Mouse (Mus musculus) ES-E14 (cell line): ENCODE data around the gene Fnd3c2. TPM values are rescaled to one million over a fixed set of nuclear protein-coding genes. Genes with fewer than 3 reads are reported as not detected.
"Not testable (repeated sequence)": the region's sequence is repeated elsewhere in the genome, so short reads cannot be mapped to it uniquely, and the experiment has no call there.

Experiments
- DNase-seq: peaks from one replicate; pipeline ENCODE4 v3.0.0-alpha.2; 2013; ENCODE audit warnings: low read depth, low spot score
- H3K27ac ChIP-seq: 2 replicates; pipeline ENCODE4 v1.5.1; 2012; ENCODE audit warnings: low read depth, mild to moderate bottlenecking, low read length, moderate library complexity, mixed read lengths; ENCODE audit not compliant: poor library complexity, insufficient read depth, severe bottlenecking
- H3K36me3 ChIP-seq: 2 replicates; pipeline ENCODE4 v1.6.1; 2012; ENCODE audit warnings: mild to moderate bottlenecking, low read length, moderate library complexity, mixed read lengths; ENCODE audit not compliant: control insufficient read depth, poor library complexity, insufficient read depth, severe bottlenecking
- H3K4me1 ChIP-seq, 2 experiments: fragments of 150-350 bp in 1 of 2; sonication (generic) in 1 of 2; 2 replicates each; pipeline ENCODE4 v1.6.1; 2012; ENCODE audit warnings: low read length in 2 of 2, mild to moderate bottlenecking in 1 of 2, mixed read lengths in 1 of 2; ENCODE audit not compliant: control insufficient read depth in 2 of 2, insufficient read depth in 2 of 2, poor library complexity in 1 of 2
- H3K4me3 ChIP-seq, 2 experiments: fragments of 150-350 bp in 1 of 2; sonication (generic) in 1 of 2; 2 replicates each; pipeline ENCODE4 v1.5.1; 2012; ENCODE audit warnings: low read length in 2 of 2, low read depth in 1 of 2, mild to moderate bottlenecking in 1 of 2, mixed read lengths in 1 of 2; ENCODE audit not compliant: insufficient read depth in 1 of 2, poor library complexity in 1 of 2, severe bottlenecking in 1 of 2
- H3K9ac ChIP-seq: 2 replicates; pipeline ENCODE4 v1.6.1; 2012; ENCODE audit warnings: low read depth, mild to moderate bottlenecking, low read length, mixed read lengths; ENCODE audit not compliant: poor library complexity, insufficient read depth, severe bottlenecking
- H3K9me3 ChIP-seq: fragments of 150-350 bp; sonication (generic); 2 replicates; pipeline ENCODE4 v1.6.1; 2012; ENCODE audit warnings: low read depth, mild to moderate bottlenecking, low read length; ENCODE audit not compliant: control insufficient read depth, insufficient read depth
- CHD2 ChIP-seq: IDR thresholded peaks from 2 replicates; pipeline ENCODE4 v1.6.1; 2014; ENCODE audit warnings: mild to moderate bottlenecking, low read depth, low read length, inconsistent platforms
- HCFC1 ChIP-seq: IDR thresholded peaks from 2 replicates; pipeline ENCODE4 v1.6.1; 2012; ENCODE audit warnings: low read length, inconsistent platforms, borderline replicate concordance; ENCODE audit not compliant: insufficient read depth
- MAFK ChIP-seq: IDR thresholded peaks from 2 replicates; pipeline ENCODE4 v1.6.1; 2014; ENCODE audit warnings: mild to moderate bottlenecking, low read depth, low read length, inconsistent platforms; ENCODE audit not compliant: insufficient read depth
- ZC3H11A ChIP-seq: IDR thresholded peaks from 2 replicates; pipeline ENCODE4 v1.6.1; 2012; ENCODE audit warnings: low read depth, mild to moderate bottlenecking, inconsistent platforms, low read length, borderline replicate concordance
- ZNF384 ChIP-seq: IDR thresholded peaks from 2 replicates; pipeline ENCODE4 v1.6.1; 2012; ENCODE audit warnings: low read depth, low read length, inconsistent platforms
- in situ Hi-C, 2 experiments: fragments of 600-800 bp; cut with MboI; formaldehyde crosslinking; loops; one replicate each; pipeline ENCODE4 v1.15.1; 2025; ENCODE audit warnings: low sequenced_read_pairs in 2 of 2, inconsistent platforms in 1 of 2; ENCODE audit not compliant: unreplicated experiment in 2 of 2
- total RNA-seq: library from RNA; depleted of rRNA; stranded (reverse); fragments of 300-350 nt; gene quantifications from 2 replicates; pipeline ENCODE4 v1.2.3, GENCODE M21; 2012

Fnd3c2 gene
- total RNA-seq, 1 experiment: 0.09 TPM

GRCm38 (mm10) chrX:106198904-106199303, 56.3 kb downstream of the Fnd3c2 start:
- in situ Hi-C loops: no loop called here
- H3K4me1 ChIP-seq: no peaks in the 10 kb centered on the region
- H3K9me3 ChIP-seq: no peaks in the 10 kb centered on the region
- no peak overlapping the region for H3K9ac ChIP-seq
- no peak for TF ChIP-seq HCFC1
- no peak for TF ChIP-seq CHD2
- TF ChIP-seq MAFK: no peak
- TF ChIP-seq ZC3H11A: no peak
- TF ChIP-seq ZNF384: no peak
- no peak overlapping the region for H3K27ac ChIP-seq
- H3K4me3 ChIP-seq: no peak overlapping the region
- H3K36me3 ChIP-seq: peaks cover 42% of the 10 kb centered on the region
- no peak for DNase-seq

GRCm38 (mm10) chrX:106197308-106197707, 57.9 kb downstream of the Fnd3c2 start:
- H3K4me1 ChIP-seq: no peaks in the 10 kb centered on the region
- no peak overlapping the region for H3K4me3 ChIP-seq
- no peak for DNase-seq
- no peak overlapping the region for H3K9ac ChIP-seq
- no peak for TF ChIP-seq HCFC1
- TF ChIP-seq MAFK: no peak
- TF ChIP-seq ZNF384: no peak
- TF ChIP-seq CHD2: no peak
- no peak for TF ChIP-seq ZC3H11A
- H3K9me3 ChIP-seq: no peaks in the 10 kb centered on the region
- in situ Hi-C loops: no loop called here
- peaks cover 40% of the 10 kb centered on the region for H3K36me3 ChIP-seq
- H3K27ac ChIP-seq: no peak overlapping the region

- H3K9me3 ChIP-seq, H3K4me3 ChIP-seq, H3K9ac ChIP-seq, in situ Hi-C loops, H3K4me1 ChIP-seq, H3K27ac ChIP-seq, DNase-seq: not testable (repeated sequence)
- peaks cover 30% of the 10 kb centered on the region for H3K36me3 ChIP-seq
Measured at GRCm38 (mm10) chrX:106194361-106194760, 60.8 kb downstream of the Fnd3c2 start.

GRCm38 (mm10) chrX:106190091-106190490, 65.1 kb downstream of the Fnd3c2 start:
- in situ Hi-C loops: no loop called here
- Histone ChIP-seq H3K4me3 (peak overlapping the region in 1 of 2 experiments; percentile 38; a peak in 3 of 4 replicates), H3K36me3 (peaks cover 18% of the 10 kb centered on the region)

GRCm38 (mm10) chrX:106189356-106189755, 65.8 kb downstream of the Fnd3c2 start:
- no peak for DNase-seq
- Histone ChIP-seq H3K4me1 (peaks cover 0 to 1% of the 10 kb centered on the region in 2 experiments; a peak in 1 of 4 replicates), H3K9ac (peak overlapping the region; percentile 15; the same call in 1 of the 2 replicates), H3K4me3 (peak overlapping the region; percentile 30 to 86; a peak in 3 of 4 replicates), H3K9me3 (no peaks in the 10 kb centered on the region), H3K27ac (no peak overlapping the region), H3K36me3 (peaks cover 15% of the 10 kb centered on the region)
- in situ Hi-C loops: no loop called here
- TF ChIP-seq MAFK (no peak), HCFC1 (no peak), CHD2 (no peak)

More at GRCm38 (mm10) chrX:106190091-106190490, 65.1 kb downstream of the Fnd3c2 start:
- Histone ChIP-seq H3K9ac (no peak overlapping the region), H3K27ac (no peak overlapping the region), H3K9me3 (no peaks in the 10 kb centered on the region), H3K4me1 (peaks cover 0 to 1% of the 10 kb centered on the region in 2 experiments; a peak in 1 of 4 replicates)
- TF ChIP-seq MAFK (no peak), HCFC1 (no peak), CHD2 (no peak), ZC3H11A (no peak), ZNF384 (no peak)
- no peak for DNase-seq
